Mouse (Mus musculus) telencephalon, adult 2 months (tissue): ENCODE measurements around the gene Rph3al.

ENCODE experiments used
- DNase-seq: peaks from one replicate; pipeline ENCODE4 v3.0.0-alpha.2; 2011; ENCODE audit warnings: low read depth, low spot score

The Rph3al gene

GRCm38 (mm10) chr11:75906556-75906955 is 31.7 kb downstream of the Rph3al start:
- DNase-seq = no peak

- DNase-seq = no peak
Measured at GRCm38 (mm10) chr11:75904982-75905381, 33.2 kb downstream of the Rph3al start.

GRCm38 (mm10) chr11:75904501-75904900 is 33.7 kb downstream of the Rph3al start:
- no peak for DNase-seq

- DNase-seq = no peak
Measured at GRCm38 (mm10) chr11:75903486-75903885, 34.7 kb downstream of the Rph3al start.

- DNase-seq = no peak
Measured at GRCm38 (mm10) chr11:75901339-75901738, 36.9 kb downstream of the Rph3al start.

GRCm38 (mm10) chr11:75899676-75900075 is 38.6 kb downstream of the Rph3al start:
- no peak for DNase-seq

- no peak for DNase-seq
Measured at GRCm38 (mm10) chr11:75898532-75898931, 39.7 kb downstream of the Rph3al start.

- DNase-seq = no peak
Measured at GRCm38 (mm10) chr11:75894791-75895420, 43.3 kb downstream of the Rph3al start.

- no peak for DNase-seq
Measured at GRCm38 (mm10) chr11:75893956-75894355, 44.3 kb downstream of the Rph3al start.

- DNase-seq = no peak
Measured at GRCm38 (mm10) chr11:75887349-75887748, 50.9 kb downstream of the Rph3al start.

- no peak for DNase-seq
Measured at GRCm38 (mm10) chr11:75881234-75881633, 57.0 kb downstream of the Rph3al start.

- no peak for DNase-seq
Measured at GRCm38 (mm10) chr11:75880064-75880463, 58.2 kb downstream of the Rph3al start.

- no peak for DNase-seq
Measured at GRCm38 (mm10) chr11:75878460-75878859, 59.8 kb downstream of the Rph3al start.

- DNase-seq = no peak
Measured at GRCm38 (mm10) chr11:75876043-75876780, 62.0 kb downstream of the Rph3al start.

- no peak for DNase-seq
Measured at GRCm38 (mm10) chr11:75871688-75872087, 66.5 kb downstream of the Rph3al start.

GRCm38 (mm10) chr11:75870947-75871346 is 67.3 kb downstream of the Rph3al start:
- DNase-seq = no peak

- no peak for DNase-seq
Measured at GRCm38 (mm10) chr11:75870386-75870785, 67.8 kb downstream of the Rph3al start.

GRCm38 (mm10) chr11:75869898-75870297 is 68.3 kb downstream of the Rph3al start:
- peak; percentile 93 for DNase-seq

- no peak for DNase-seq
Measured at GRCm38 (mm10) chr11:75866861-75867260, 71.4 kb downstream of the Rph3al start.

- DNase-seq = no peak
Measured at GRCm38 (mm10) chr11:75865859-75866258, 72.4 kb downstream of the Rph3al start.

GRCm38 (mm10) chr11:75865253-75865619 is 73.0 kb downstream of the Rph3al start:
- no peak for DNase-seq

GRCm38 (mm10) chr11:75864529-75865252 is 73.5 kb downstream of the Rph3al start:
- no peak for DNase-seq

GRCm38 (mm10) chr11:75862466-75862865 is 75.8 kb downstream of the Rph3al start:
- no peak for DNase-seq
